Mouse (Mus musculus): ENCODE data around the gene Pabpn1l.

Gene Pabpn1l

DNA sequence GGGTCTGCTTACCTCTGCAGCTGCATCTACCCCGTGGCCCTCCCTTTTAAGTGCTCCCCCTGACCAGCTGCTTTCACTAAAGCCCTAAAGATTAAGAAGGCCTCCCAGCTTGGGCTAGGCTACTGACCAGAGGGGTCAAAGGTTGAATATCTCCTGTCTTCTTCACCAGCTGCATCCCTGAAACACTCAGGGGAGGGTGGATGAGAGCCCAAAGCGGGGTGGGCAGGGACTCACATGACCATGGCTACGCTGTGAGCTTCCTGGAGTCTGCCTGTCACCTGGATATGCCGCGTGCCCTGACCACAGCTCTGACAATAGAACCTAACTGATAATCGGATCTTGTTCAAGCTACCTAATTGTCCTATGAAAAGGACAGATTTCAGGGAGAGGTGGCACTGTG, at the start of gene Pabpn1l:
Pabpn1l (minus strand) TSS at position 13 of the 400 bp plus-strand sequence.
- in situ Hi-C loops (cut with MboI, MseI), result no loop called here

DNA sequence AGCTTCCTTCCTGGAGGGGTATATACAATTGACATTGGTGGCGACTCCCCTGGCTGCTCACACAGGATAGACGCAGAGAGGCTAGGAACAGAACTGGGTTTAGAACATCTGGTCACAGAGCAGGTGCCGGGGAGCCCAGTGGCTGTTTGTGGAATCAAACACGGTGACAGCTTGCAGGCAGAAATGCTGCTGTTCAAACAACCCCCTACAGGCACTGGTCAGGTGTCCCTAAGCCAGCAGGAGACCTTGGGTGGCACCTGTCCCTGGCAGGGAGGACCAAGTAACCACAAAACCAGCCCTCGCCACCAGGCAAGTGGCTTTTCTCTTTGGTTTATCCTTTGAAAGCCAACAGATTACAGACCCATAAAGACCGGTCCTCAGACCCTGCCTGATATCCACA, 49.4 kb upstream of the Pabpn1l start:
- in situ Hi-C loops (cut with MboI, MseI), result no loop called here

DNA sequence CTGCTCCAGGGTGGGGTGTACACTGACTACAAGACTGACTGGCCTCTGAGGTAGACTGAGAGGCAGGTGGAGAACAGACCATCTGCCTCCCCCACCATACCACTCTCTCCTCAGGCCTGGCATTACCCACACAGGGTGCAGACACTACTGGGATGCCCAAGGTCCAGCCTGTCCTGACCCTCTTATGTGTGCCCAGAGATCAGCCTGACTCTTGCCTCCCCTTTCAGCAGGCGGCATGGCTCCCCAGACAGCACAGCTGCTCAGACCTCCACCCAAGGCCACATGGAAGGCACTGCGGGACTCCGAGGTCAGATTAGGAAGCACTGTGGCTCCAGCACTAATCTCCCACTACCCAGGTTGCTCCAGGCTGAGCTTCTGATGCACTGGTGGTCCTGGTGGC, 48.2 kb upstream of the Pabpn1l start:
- in situ Hi-C loops (cut with MboI, MseI), result no loop called here

DNA sequence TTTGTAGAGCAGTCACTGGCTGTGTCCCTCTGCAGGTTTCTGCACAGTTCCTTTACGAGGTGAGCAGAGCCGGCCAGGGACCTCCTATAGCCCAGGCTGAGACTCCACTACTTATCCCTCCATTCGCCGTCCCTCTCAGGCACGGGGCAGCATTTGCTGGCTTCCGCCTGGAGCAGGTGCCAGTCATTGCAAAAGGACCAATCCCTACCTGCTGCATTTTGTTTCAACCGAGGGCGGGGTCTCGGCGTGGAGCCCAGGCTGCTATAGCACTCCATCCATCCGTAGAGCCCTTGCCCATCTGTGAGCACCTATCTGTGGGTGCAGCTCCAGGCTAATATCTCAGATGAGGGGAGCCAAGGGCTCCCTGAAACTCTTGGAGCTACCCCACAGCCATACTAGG, 47.5 kb upstream of the Pabpn1l start:
- in situ Hi-C loops (cut with MboI, MseI), result no loop called here

- in situ Hi-C loops (cut with MboI, MseI), result no loop called here
Observed at GRCm38 (mm10) chr8:122669370-122669769, 46.8 kb upstream of the Pabpn1l start.

DNA sequence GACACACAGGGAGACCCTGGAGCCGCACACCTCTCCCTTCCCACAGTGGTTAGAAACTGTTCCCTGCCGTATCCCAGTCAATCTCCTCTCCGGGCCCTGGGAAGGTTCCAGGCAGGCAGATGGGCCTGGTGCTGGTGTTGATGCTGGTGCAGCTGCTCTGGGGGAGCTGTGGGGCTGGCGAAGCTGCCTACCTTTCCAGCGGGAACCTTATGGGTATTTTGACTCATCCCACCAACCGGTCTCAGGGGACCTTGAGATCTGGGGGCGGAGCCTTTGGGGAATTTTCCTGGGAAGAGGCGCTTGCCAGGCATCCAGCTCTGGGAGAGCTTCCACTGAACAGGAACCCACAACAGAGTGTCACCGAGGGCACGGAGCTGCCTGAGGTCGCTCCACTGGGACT, 45.3 kb upstream of the Pabpn1l start:
- in situ Hi-C loops (cut with MboI, MseI), result no loop called here

DNA sequence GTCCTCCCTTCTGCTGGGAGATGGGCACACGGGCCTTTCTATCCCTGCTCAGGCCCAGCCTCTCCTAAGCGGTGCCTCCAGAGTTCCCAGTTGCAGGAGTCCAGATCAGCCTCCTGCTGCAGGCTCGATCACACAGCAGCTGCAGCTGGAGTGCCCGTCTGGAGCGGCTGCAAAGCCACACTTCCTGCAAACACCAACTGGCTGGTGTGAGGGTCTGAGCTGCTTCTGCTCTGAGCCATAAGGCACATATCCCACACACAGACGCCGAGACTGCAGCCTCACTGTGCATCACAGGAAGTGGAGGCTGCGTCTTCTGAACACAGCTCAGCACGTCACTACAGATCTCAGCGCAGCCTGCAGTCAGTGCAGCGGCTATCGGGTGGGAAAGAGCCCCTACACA, 44.3 kb upstream of the Pabpn1l start:
- in situ Hi-C loops (cut with MboI, MseI), result no loop called here

DNA sequence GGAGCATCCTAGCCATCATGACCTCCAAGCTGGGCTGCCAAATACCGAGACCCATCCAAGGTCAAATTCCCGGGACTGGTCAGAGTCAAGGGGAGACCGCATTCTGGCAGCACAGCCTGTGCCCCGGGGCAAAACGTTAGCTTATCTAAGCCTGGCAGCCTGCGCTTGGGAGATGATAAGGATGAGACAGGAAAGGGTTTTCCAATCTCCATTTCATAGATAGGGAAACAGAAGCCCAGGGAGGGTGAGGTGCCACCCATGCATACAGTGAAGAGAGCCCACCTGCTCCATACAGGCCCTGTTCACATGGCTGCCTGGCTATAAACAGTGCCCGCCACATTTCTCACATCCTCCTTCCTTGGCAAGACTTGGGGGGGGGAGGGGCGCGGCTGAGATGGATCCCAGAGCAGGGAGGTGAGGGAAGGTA, 43.8 kb upstream of the Pabpn1l start:
- in situ Hi-C loops (cut with MboI, MseI), result no loop called here

- in situ Hi-C loops (cut with MboI, MseI), result no loop called here
Observed at GRCm38 (mm10) chr8:122665667-122666316, 43.3 kb upstream of the Pabpn1l start.

- in situ Hi-C loops (cut with MboI, MseI), result no loop called here
Observed at GRCm38 (mm10) chr8:122665221-122665620, 42.7 kb upstream of the Pabpn1l start.

DNA sequence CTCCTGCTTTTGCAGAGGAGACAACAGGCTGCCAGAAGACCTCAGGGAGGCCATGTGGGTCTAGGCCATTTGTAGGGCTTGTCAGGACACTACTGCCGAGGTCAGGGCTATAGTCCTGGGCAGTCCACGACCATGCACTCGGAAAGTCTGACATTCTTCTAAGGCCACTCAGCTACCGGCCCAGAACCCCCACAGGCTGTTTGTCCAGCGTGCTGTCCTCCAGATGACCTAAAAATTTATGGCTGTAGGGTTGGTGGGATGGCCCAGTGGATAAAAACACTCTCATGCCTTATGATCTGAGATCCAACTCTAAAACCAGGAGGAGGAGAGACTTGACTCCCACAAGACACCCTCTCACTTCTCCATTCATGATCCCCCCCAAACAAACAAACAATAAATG, 41.1 kb upstream of the Pabpn1l start:
- in situ Hi-C loops (cut with MboI, MseI), result no loop called here

DNA sequence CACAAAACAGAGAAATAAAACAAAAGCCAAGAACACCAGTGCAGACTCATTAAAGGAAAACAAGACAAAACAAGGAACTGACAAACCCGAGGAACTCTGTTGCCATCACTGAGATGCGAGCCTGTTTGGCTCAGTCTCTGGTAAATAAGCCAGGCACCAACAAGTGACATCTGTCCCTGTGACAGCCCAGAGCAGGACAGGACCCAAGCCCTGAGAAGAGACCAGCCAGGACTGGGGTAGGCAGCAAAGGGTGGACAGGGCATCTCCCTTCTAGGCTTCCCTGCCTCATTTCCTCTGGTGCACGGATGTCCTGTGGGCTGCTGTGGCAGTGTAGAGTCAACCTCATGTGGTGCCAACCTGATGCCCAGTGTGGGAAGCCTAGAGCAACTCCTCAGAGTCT, 40.6 kb upstream of the Pabpn1l start:
- in situ Hi-C loops (cut with MboI, MseI), result no loop called here

- in situ Hi-C loops (cut with MboI, MseI), result no loop called here
Observed at GRCm38 (mm10) chr8:122661894-122662293, 39.4 kb upstream of the Pabpn1l start.

- in situ Hi-C loops (cut with MboI, MseI), result no loop called here
Observed at GRCm38 (mm10) chr8:122661138-122661537, 38.6 kb upstream of the Pabpn1l start.

DNA sequence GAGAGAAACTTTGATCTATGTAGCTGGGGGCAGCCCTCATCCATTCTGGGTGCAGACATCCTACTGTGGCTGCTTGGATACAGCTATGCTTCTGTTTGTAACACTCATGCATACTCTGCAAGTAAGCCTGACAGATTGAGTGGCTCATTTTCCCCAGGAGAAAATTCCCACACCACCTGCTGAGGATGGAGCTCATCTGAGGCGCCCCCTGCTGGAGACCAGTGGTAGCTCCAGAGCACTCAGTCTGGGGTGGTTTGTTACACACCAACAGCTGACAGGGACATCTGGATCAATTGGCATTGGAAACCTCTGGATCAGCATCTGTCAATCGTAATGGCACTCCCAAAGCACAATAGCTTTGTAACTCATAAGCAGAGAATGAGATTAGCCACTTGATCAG, 37.5 kb upstream of the Pabpn1l start:
- in situ Hi-C loops (cut with MboI, MseI), result no loop called here

DNA sequence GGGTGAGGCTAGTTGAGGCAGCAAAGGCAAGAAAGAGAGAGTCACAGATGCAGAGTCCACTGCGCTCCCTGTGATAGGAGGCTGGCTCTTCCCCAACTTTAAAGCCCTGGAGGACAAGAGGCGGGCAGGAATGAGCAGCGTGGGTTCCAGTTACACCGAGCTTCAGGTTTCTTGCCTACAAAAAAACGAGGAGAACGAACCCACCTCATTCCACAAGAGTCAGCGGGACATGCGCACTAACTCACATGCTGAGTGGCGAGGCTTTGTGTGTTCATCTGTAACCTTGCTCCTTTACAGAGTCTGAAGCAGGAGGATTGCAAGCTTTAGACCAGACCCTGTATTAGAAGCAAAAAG, 36.2 kb upstream of the Pabpn1l start:
- in situ Hi-C loops (cut with MboI, MseI), result loop anchor here (10.0 kb wide), 1 partner anchor 1786 kb away; no protein-coding TSS in a partner anchor

GRCm38 (mm10) chr8:122658149-122658806, 35.7 kb upstream of the Pabpn1l start:
- in situ Hi-C loops (cut with MboI, MseI), result loop anchor here (10.0 kb wide), 1 partner anchor 1787 kb away; no protein-coding TSS in a partner anchor

GRCm38 (mm10) chr8:122656056-122656999, 33.8 kb upstream of the Pabpn1l start:
- in situ Hi-C loops (cut with MboI, MseI), result loop anchor here (10.0 kb wide), 1 partner anchor 1788 kb away; no protein-coding TSS in a partner anchor

- in situ Hi-C loops (cut with MboI, MseI), result loop anchor here (10.0 kb wide), 1 partner anchor 1790 kb away; no protein-coding TSS in a partner anchor
Observed at GRCm38 (mm10) chr8:122654768-122655167, 32.2 kb upstream of the Pabpn1l start.

- in situ Hi-C loops (cut with MboI, MseI), result loop anchor here (10.0 kb wide), 1 partner anchor 1792 kb away; no protein-coding TSS in a partner anchor
Observed at GRCm38 (mm10) chr8:122652643-122653042, 30.1 kb upstream of the Pabpn1l start.

GRCm38 (mm10) chr8:122651326-122651921, 28.9 kb upstream of the Pabpn1l start:
- in situ Hi-C loops (cut with MboI, MseI), result loop anchor here (10.0 kb wide), 1 partner anchor 1793 kb away; no protein-coding TSS in a partner anchor
